Mouse (Mus musculus) embryonic facial prominence, embryonic 11.5 days (tissue): ENCODE results near the gene Clstn1. TPM values are rescaled to one million over a fixed set of nuclear protein-coding genes. Genes with fewer than 3 reads are reported as not detected.

ENCODE experiments used
- ATAC-seq: fragments of 200-750 bp; cut with Nextera tagmentation; replicated peaks from 2 replicates; pipeline ENCODE4 v1.8.0; 2017; ENCODE audit warnings: low read depth; ENCODE audit not compliant: insufficient number of reproducible peaks, low FRiP score, low TSS enrichment
- DNase-seq: peaks from one replicate; pipeline ENCODE4 v3.0.0-alpha.2; 2015; ENCODE audit warnings: low spot score
- H3K27ac ChIP-seq: fragments of 300-500 bp; sonication (generic); replicated peaks from 2 replicates; pipeline ENCODE4 v1.5.1; 2014; ENCODE audit warnings: mild to moderate bottlenecking, low read depth, low read length, control low read depth
- H3K27me3 ChIP-seq: fragments of 300-500 bp; sonication (generic); 2 replicates; pipeline ENCODE4 v1.6.1; 2014; ENCODE audit warnings: mild to moderate bottlenecking, low read length, moderate library complexity, mixed read lengths; ENCODE audit not compliant: control insufficient read depth, insufficient read depth
- H3K36me3 ChIP-seq: fragments of 300-500 bp; sonication (generic); replicated peaks from 2 replicates; pipeline ENCODE4 v1.6.1; 2014; ENCODE audit warnings: low read depth, mild to moderate bottlenecking, low read length, moderate library complexity, mixed read lengths; ENCODE audit not compliant: control insufficient read depth, insufficient read depth
- H3K4me1 ChIP-seq: fragments of 300-500 bp; sonication (generic); 2 replicates; pipeline ENCODE4 v1.6.1; 2014; ENCODE audit warnings: low read length, mixed read lengths; ENCODE audit not compliant: control insufficient read depth, insufficient read depth
- H3K4me2 ChIP-seq: fragments of 300-500 bp; sonication (generic); 2 replicates; pipeline ENCODE4 v1.6.1; 2014; ENCODE audit warnings: low read depth, mild to moderate bottlenecking, control low read depth, low read length, moderate library complexity
- H3K4me3 ChIP-seq: fragments of 300-500 bp; sonication (generic); 2 replicates; pipeline ENCODE4 v1.5.1; 2014; ENCODE audit warnings: low read depth, low read length, control low read depth
- H3K9ac ChIP-seq: fragments of 300-500 bp; sonication (generic); replicated peaks from 2 replicates; pipeline ENCODE4 v1.6.1; 2014; ENCODE audit warnings: mild to moderate bottlenecking, control low read depth, low read length
- H3K9me3 ChIP-seq: fragments of 300-500 bp; sonication (generic); replicated peaks from 2 replicates; pipeline ENCODE4 v1.6.1; 2016; ENCODE audit warnings: mild to moderate bottlenecking, low read length, inconsistent platforms, mixed read lengths; ENCODE audit not compliant: control insufficient read depth
- WGBS: fragments of 180-500 bp; shearing (Covaris S2); extraction: QIAGEN DNeasy Blood & Tissue Kit; methylation state at CpG from one replicate; pipeline ENCODE4 v1.1.7; 2014; 5-methylcytosine and 5-hydroxymethylcytosine counted together
- polyA plus RNA-seq: library from polyadenylated mRNA; unstranded; fragments of >200 nt; fragmentation: Nextera tagmentation; extraction: Ambion mirVana; gene quantifications from 2 replicates; pipeline ENCODE4 v1.2.1, GENCODE M21; 2014

The Clstn1 gene
- polyA plus RNA-seq, 1 experiment from 2014 or later: 27.3 TPM

GRCm38 (mm10) chr4:149675378-149676261 lies 89.4 kb downstream of the Clstn1 start:
- Histone ChIP-seq H3K4me2 (peak overlapping the region; percentile 98), H3K9ac (peak overlapping the region; percentile 60), H3K9me3 (no peaks in the 10 kb centered on the region), H3K4me1 (0 out of 2 replicates have a peak, but pooled peaks cover 5% of the 10 kb centered on the region), H3K27ac (no peak overlapping the region), H3K4me3 (peak overlapping the region; percentile 62), H3K36me3 (no peaks in the 10 kb centered on the region), H3K27me3 (peaks cover 7% of the 10 kb centered on the region)
- DNase-seq: peak; percentile 80
- 1% methylated on average over 58 of the region's 60 CpGs for WGBS
- ATAC-seq: peak; percentile 89

GRCm38 (mm10) chr4:149678006-149678405 lies 91.7 kb downstream of the Clstn1 start:
- WGBS: 69% methylated on average over 1 of the region's 1 CpGs
- DNase-seq: no peak
- H3K27me3 ChIP-seq: peaks cover 7% of the 10 kb centered on the region

GRCm38 (mm10) chr4:149679056-149679770 lies 92.9 kb downstream of the Clstn1 start:
- ATAC-seq (no peak), DNase-seq (no peak)
- Histone ChIP-seq H3K36me3 (no peaks in the 10 kb centered on the region), H3K9ac (no peak overlapping the region), H3K27me3 (peaks cover 7% of the 10 kb centered on the region), H3K4me1 (0 out of 2 replicates have a peak, but pooled peaks cover 5% of the 10 kb centered on the region), H3K4me2 (no peak overlapping the region), H3K27ac (no peak overlapping the region), H3K4me3 (no peak overlapping the region), H3K9me3 (no peaks in the 10 kb centered on the region)
- 70% methylated on average over 11 of the region's 11 CpGs for WGBS

More at GRCm38 (mm10) chr4:149678006-149678405, 91.7 kb downstream of the Clstn1 start:
- H3K4me2 ChIP-seq: no peak overlapping the region
- H3K36me3 ChIP-seq: no peaks in the 10 kb centered on the region
- no peak for ATAC-seq
- 0 out of 2 replicates have a peak, but pooled peaks cover 5% of the 10 kb centered on the region for H3K4me1 ChIP-seq
- no peak overlapping the region for H3K27ac ChIP-seq
- H3K9ac ChIP-seq: no peak overlapping the region
- H3K4me3 ChIP-seq: no peak overlapping the region
- H3K9me3 ChIP-seq: no peaks in the 10 kb centered on the region

DNA sequence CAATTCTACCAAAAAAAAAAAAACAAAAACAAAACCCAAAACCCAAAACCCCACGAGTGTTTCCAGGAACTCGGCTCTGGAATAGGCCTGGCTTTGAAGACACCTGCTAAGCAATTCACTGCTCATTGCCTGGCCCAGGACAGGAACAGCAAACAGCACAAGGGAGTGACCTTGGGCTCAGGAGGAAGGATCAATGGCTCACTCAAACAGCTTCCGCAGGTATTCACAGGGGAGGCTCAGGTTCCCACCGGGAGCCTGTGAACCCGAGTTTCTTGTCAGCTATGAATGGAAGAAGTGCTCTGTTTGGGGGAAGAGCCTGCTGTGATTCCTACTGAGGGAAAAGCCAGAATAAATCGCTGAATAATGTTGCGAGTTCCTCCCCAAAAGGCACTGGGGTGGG lies 97.6 kb downstream of the Clstn1 start:
- H3K4me1 ChIP-seq: no peaks in the 10 kb centered on the region
- H3K36me3 ChIP-seq: no peaks in the 10 kb centered on the region
- H3K4me2 ChIP-seq: no peak overlapping the region
- ATAC-seq: no peak
- no peak overlapping the region for H3K27ac ChIP-seq
- H3K27me3 ChIP-seq: no peaks in the 10 kb centered on the region; the same call in 1 of the 2 replicates
- no peak overlapping the region for H3K4me3 ChIP-seq
- WGBS: 10% methylated on average over 7 of the region's 7 CpGs
- H3K9ac ChIP-seq: no peak overlapping the region
- DNase-seq: peak; percentile 21
- no peaks in the 10 kb centered on the region for H3K9me3 ChIP-seq

DNA sequence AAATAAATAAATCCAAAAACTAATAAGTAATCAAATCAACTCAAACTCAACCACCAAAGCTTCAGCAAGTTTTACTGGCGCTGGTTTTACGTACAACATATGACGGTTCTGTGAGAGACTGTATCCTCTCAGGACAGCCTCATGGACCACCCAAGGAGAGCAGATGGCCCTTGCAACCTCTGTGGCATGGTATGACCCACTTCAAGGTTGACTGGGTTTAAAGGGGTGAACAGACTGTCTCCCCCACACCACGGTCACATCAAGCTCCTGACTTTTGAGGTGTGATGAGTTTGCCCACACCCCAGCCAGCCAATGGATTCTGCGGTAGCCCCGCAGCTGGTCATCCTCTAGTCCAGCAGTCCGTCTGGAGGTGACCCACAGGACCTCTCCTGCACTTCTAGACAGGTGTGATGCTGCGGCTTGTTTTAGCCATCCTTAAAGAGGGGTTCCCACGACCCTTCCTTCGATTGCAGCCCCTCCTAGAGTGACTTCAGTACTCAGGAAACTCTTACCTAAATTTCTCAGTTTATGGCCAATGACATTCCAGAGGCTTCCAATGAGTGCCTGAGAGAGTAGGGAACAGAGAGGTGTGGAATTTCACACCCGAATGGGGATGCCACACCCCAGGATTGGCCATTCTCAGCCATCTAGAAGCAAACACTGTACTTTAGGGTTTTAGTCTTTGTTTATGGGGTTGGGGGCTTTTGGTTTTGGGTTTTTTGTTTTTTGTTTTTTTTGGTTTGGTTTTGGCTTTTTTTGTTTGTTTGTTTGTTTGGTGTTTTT lies 98.8 kb downstream of the Clstn1 start:
- Histone ChIP-seq H3K36me3 (no peaks in the 10 kb centered on the region), H3K27me3 (no peaks in the 10 kb centered on the region; the same call in 1 of the 2 replicates), H3K4me2 (no peak overlapping the region), H3K9ac (no peak overlapping the region), H3K4me1 (no peaks in the 10 kb centered on the region), H3K27ac (no peak overlapping the region), H3K4me3 (no peak overlapping the region), H3K9me3 (no peaks in the 10 kb centered on the region)
- ATAC-seq: no peak
- DNase-seq: no peak
- WGBS: 81% methylated on average over 11 of the region's 11 CpGs

- H3K27me3 ChIP-seq: no peaks in the 10 kb centered on the region; the same call in 1 of the 2 replicates
- no peak overlapping the region for H3K4me2 ChIP-seq
- H3K4me3 ChIP-seq: no peak overlapping the region
- H3K4me1 ChIP-seq: no peaks in the 10 kb centered on the region
- H3K27ac ChIP-seq: no peak overlapping the region
- no peak for DNase-seq
- no peaks in the 10 kb centered on the region for H3K9me3 ChIP-seq
- H3K9ac ChIP-seq: no peak overlapping the region
- no peaks in the 10 kb centered on the region for H3K36me3 ChIP-seq
- ATAC-seq: no peak
- 87% methylated on average over 14 of the region's 14 CpGs for WGBS
Measured at GRCm38 (mm10) chr4:149688861-149689260, 102.6 kb downstream of the Clstn1 start.

GRCm38 (mm10) chr4:149689822-149690700 lies 103.8 kb downstream of the Clstn1 start:
- no peaks in the 10 kb centered on the region for H3K4me1 ChIP-seq
- 78% methylated on average over 12 of the region's 12 CpGs for WGBS
- no peak overlapping the region for H3K4me2 ChIP-seq
- no peak for DNase-seq
- H3K36me3 ChIP-seq: no peaks in the 10 kb centered on the region
- H3K9me3 ChIP-seq: no peaks in the 10 kb centered on the region
- H3K27me3 ChIP-seq: no peaks in the 10 kb centered on the region
- H3K4me3 ChIP-seq: no peak overlapping the region
- H3K9ac ChIP-seq: no peak overlapping the region
- ATAC-seq: no peak
- H3K27ac ChIP-seq: no peak overlapping the region
